Mouse (Mus musculus): ENCODE measurements at regions not wholly inside any gene's neighbourhood (a gene's known extent, or its start where the extent isn't known, plus 50 kb on each side); places are given as distances from the start of the nearest gene placed in this dataset.

- TF ChIP-seq POLR2A (IDR thresholded peaks at IDR 0.05; ENCODE audit: borderline replicate concordance, insufficient read depth, low read length) (no peak), CTCF (IDR thresholded peaks at IDR 0.05; ENCODE audit: borderline replicate concordance, insufficient read depth, low read depth, low read length) (no peak)
Observed at GRCm38 (mm10) chr12:12509164-12509937, 247.4 kb downstream of the Fam49a start.

All from cerebellum, adult 2 months (tissue).